Mouse (Mus musculus) heart, embryonic 10.5 days (tissue): ENCODE measurements around the gene Ccdc159. TPM values are rescaled to one million over a fixed set of nuclear protein-coding genes. Genes with fewer than 3 reads are reported as not detected.

Experiments used
- DNase-seq: peaks from one replicate; pipeline ENCODE4 v3.0.0-alpha.2; 2017; ENCODE audit warnings: low spot score
- H3K27ac ChIP-seq: fragments of 300-500 bp; sonication (generic); 2 replicates; pipeline ENCODE4 v1.5.1; 2016; ENCODE audit warnings: mild to moderate bottlenecking
- H3K27me3 ChIP-seq: fragments of 300-500 bp; sonication (generic); 2 replicates; pipeline ENCODE4 v1.6.1; 2016; ENCODE audit warnings: mild to moderate bottlenecking; ENCODE audit not compliant: poor library complexity, insufficient read depth, severe bottlenecking
- H3K36me3 ChIP-seq: fragments of 300-500 bp; sonication (generic); 2 replicates; pipeline ENCODE4 v1.6.1; 2016; ENCODE audit warnings: mild to moderate bottlenecking, moderate library complexity
- H3K4me1 ChIP-seq: fragments of 300-500 bp; sonication (generic); 2 replicates; pipeline ENCODE4 v1.6.1; 2016; ENCODE audit warnings: mild to moderate bottlenecking
- H3K4me3 ChIP-seq: fragments of 300-500 bp; sonication (generic); 2 replicates; pipeline ENCODE4 v1.5.1; 2016; ENCODE audit warnings: mild to moderate bottlenecking, moderate library complexity
- H3K9me3 ChIP-seq: fragments of 300-500 bp; sonication (generic); 2 replicates; pipeline ENCODE4 v1.6.1; 2016; ENCODE audit warnings: mild to moderate bottlenecking, moderate library complexity
- WGBS: fragments of 180-500 bp; shearing (Covaris S2); methylation state at CpG from one replicate; pipeline ENCODE4 v1.1.7; 2016; 5-methylcytosine and 5-hydroxymethylcytosine counted together
- polyA plus RNA-seq: library from polyadenylated mRNA; unstranded; fragments of >200 nt; fragmentation: Nextera tagmentation; extraction: Ambion mirVana; gene quantifications from 2 replicates; pipeline ENCODE4 v1.2.1, GENCODE M21; 2016

Gene Ccdc159
- polyA plus RNA-seq, 1 experiment from 2014 or later = 3.6 TPM

- Histone ChIP-seq H3K4me3 (peak within 1 kb of the TSS; percentile 73), H3K4me1 (peaks cover 14% of the 10 kb centered on the region), H3K9me3 (no peaks in the 10 kb centered on the region), H3K27ac (peak within 1 kb of the TSS; percentile 94), H3K27me3 (peaks cover 20% of the 10 kb centered on the region), H3K36me3 (peaks cover 24% of the 10 kb centered on the region)
- peak; percentile 99 for DNase-seq
- WGBS = under 1% methylated on average over 54 of the region's 54 CpGs
Observed at GRCm38 (mm10) chr9:21955570-21956281, 28.5 kb downstream of the Ccdc159 start, which contains the start of gene Swsap1. Gene Swsap1, plus strand, starts transcription at chr9:21955755.

GRCm38 (mm10) chr9:21958372-21958771, 31.1 kb downstream of the Ccdc159 start:
- Histone ChIP-seq H3K27ac (no peak overlapping the region), H3K4me1 (peaks cover 41% of the 10 kb centered on the region), H3K9me3 (no peaks in the 10 kb centered on the region), H3K36me3 (peaks cover 24% of the 10 kb centered on the region), H3K4me3 (peak overlapping the region; percentile 24; the same call in 1 of the 2 replicates), H3K27me3 (peaks cover 44% of the 10 kb centered on the region)
- no peak for DNase-seq
- WGBS = 72% methylated on average over 5 of the region's 5 CpGs

- Histone ChIP-seq H3K4me1 (peaks cover 49% of the 10 kb centered on the region), H3K9me3 (no peaks in the 10 kb centered on the region), H3K27me3 (peaks cover 46% of the 10 kb centered on the region), H3K4me3 (no peak overlapping the region), H3K27ac (no peak overlapping the region), H3K36me3 (peaks cover 24% of the 10 kb centered on the region)
- no peak for DNase-seq
- WGBS = 80% methylated on average over 7 of the region's 7 CpGs
Observed at GRCm38 (mm10) chr9:21959244-21959643, 32.0 kb downstream of the Ccdc159 start.

- H3K4me3 ChIP-seq = peak overlapping the region; percentile 58
- DNase-seq = no peak
- peaks cover 49% of the 10 kb centered on the region for H3K4me1 ChIP-seq
- WGBS = 48% methylated on average over 9 of the region's 9 CpGs
- peak overlapping the region; percentile 82; the same call in 1 of the 2 replicates for H3K27ac ChIP-seq
- peaks cover 46% of the 10 kb centered on the region for H3K27me3 ChIP-seq
- H3K36me3 ChIP-seq = peaks cover 24% of the 10 kb centered on the region
- no peaks in the 10 kb centered on the region for H3K9me3 ChIP-seq
Observed at GRCm38 (mm10) chr9:21960135-21960534, 32.9 kb downstream of the Ccdc159 start.

GRCm38 (mm10) chr9:21960558-21961208, 33.4 kb downstream of the Ccdc159 start:
- Histone ChIP-seq H3K9me3 (no peaks in the 10 kb centered on the region), H3K36me3 (peaks cover 24% of the 10 kb centered on the region), H3K4me1 (peaks cover 49% of the 10 kb centered on the region), H3K27me3 (peaks cover 46% of the 10 kb centered on the region), H3K27ac (peak overlapping the region; percentile 82; the same call in 1 of the 2 replicates), H3K4me3 (peak overlapping the region; percentile 58)
- WGBS = 13% methylated on average over 26 of the region's 26 CpGs
- no peak for DNase-seq

- H3K4me3 ChIP-seq = peak overlapping the region; percentile 58
- no peaks in the 10 kb centered on the region for H3K9me3 ChIP-seq
- DNase-seq = no peak
- peak overlapping the region; percentile 82; the same call in 1 of the 2 replicates for H3K27ac ChIP-seq
- peaks cover 46% of the 10 kb centered on the region for H3K4me1 ChIP-seq
- peaks cover 24% of the 10 kb centered on the region for H3K36me3 ChIP-seq
- 1% methylated on average over 35 of the region's 35 CpGs for WGBS
- peaks cover 46% of the 10 kb centered on the region for H3K27me3 ChIP-seq
Observed at GRCm38 (mm10) chr9:21961366-21961980, 34.2 kb downstream of the Ccdc159 start.

- peak overlapping the region; percentile 58 for H3K4me3 ChIP-seq
- no peaks in the 10 kb centered on the region for H3K9me3 ChIP-seq
- H3K27ac ChIP-seq = peak overlapping the region; percentile 82
- H3K36me3 ChIP-seq = peaks cover 24% of the 10 kb centered on the region
- DNase-seq = no peak
- peaks cover 46% of the 10 kb centered on the region for H3K27me3 ChIP-seq
- under 1% methylated on average over 15 of the region's 15 CpGs for WGBS
- H3K4me1 ChIP-seq = peaks cover 42% of the 10 kb centered on the region
Observed at GRCm38 (mm10) chr9:21962010-21962409, 34.7 kb downstream of the Ccdc159 start.

GRCm38 (mm10) chr9:21962416-21963059, 35.3 kb downstream of the Ccdc159 start:
- 3% methylated on average over 34 of the region's 34 CpGs for WGBS
- peak overlapping the region; percentile 82 for H3K27ac ChIP-seq

GRCm38 (mm10) chr9:21963417-21963816, 36.1 kb downstream of the Ccdc159 start, which contains the start of gene Epor:
Gene Epor, minus strand, starts transcription at chr9:21963506.
- Histone ChIP-seq H3K9me3 (no peaks in the 10 kb centered on the region), H3K4me1 (peaks cover 41% of the 10 kb centered on the region), H3K4me3 (peak within 1 kb of the TSS; percentile 58), H3K27ac (peak within 1 kb of the TSS; percentile 82), H3K36me3 (peaks cover 13% of the 10 kb centered on the region), H3K27me3 (peaks cover 46% of the 10 kb centered on the region)
- WGBS = 8% methylated on average over 8 of the region's 8 CpGs
- DNase-seq = peak; percentile 96

More at GRCm38 (mm10) chr9:21962416-21963059, 35.3 kb downstream of the Ccdc159 start:
- Histone ChIP-seq H3K4me1 (peaks cover 42% of the 10 kb centered on the region), H3K9me3 (no peaks in the 10 kb centered on the region), H3K36me3 (peaks cover 20% of the 10 kb centered on the region), H3K4me3 (peak overlapping the region; percentile 58), H3K27me3 (peaks cover 46% of the 10 kb centered on the region)
- peak; percentile 98 for DNase-seq

- 61% methylated on average over 6 of the region's 6 CpGs for WGBS
- no peaks in the 10 kb centered on the region for H3K36me3 ChIP-seq
- no peak overlapping the region for H3K27ac ChIP-seq
- H3K4me1 ChIP-seq = peaks cover 3% of the 10 kb centered on the region; the same call in 1 of the 2 replicates
- peaks cover 6% of the 10 kb centered on the region for H3K27me3 ChIP-seq
- no peak overlapping the region for H3K4me3 ChIP-seq
- no peaks in the 10 kb centered on the region for H3K9me3 ChIP-seq
- no peak for DNase-seq
Observed at GRCm38 (mm10) chr9:21968883-21969282, 41.6 kb downstream of the Ccdc159 start.

GRCm38 (mm10) chr9:21969304-21969703, 42.0 kb downstream of the Ccdc159 start:
- Histone ChIP-seq H3K4me1 (no peaks in the 10 kb centered on the region), H3K27me3 (peaks cover 6% of the 10 kb centered on the region), H3K9me3 (no peaks in the 10 kb centered on the region), H3K36me3 (no peaks in the 10 kb centered on the region), H3K4me3 (no peak overlapping the region), H3K27ac (no peak overlapping the region)
- DNase-seq = no peak
- WGBS = 88% methylated on average over 4 of the region's 4 CpGs

- Histone ChIP-seq H3K4me1 (no peaks in the 10 kb centered on the region), H3K9me3 (no peaks in the 10 kb centered on the region), H3K27ac (no peak overlapping the region), H3K4me3 (no peak overlapping the region), H3K36me3 (0 out of 2 replicates have a peak, but pooled peaks cover 2% of the 10 kb centered on the region), H3K27me3 (peaks cover 49% of the 10 kb centered on the region)
- WGBS = 83% methylated on average over 10 of the region's 10 CpGs
- no peak for DNase-seq
Observed at GRCm38 (mm10) chr9:21976626-21977175, 49.4 kb downstream of the Ccdc159 start.
